Mouse (Mus musculus) fibroblast of lung, adult 2 months (primary cell): ENCODE data around the gene Tmem164.

Experiments used
- DNase-seq: peaks from one replicate; pipeline ENCODE4 v3.0.0-alpha.2; 2011; ENCODE audit warnings: low read depth

The Tmem164 gene

GRCm38 (mm10) chrX:142688509-142688908 lies 7.3 kb downstream of the Tmem164 start:
- no peak for DNase-seq

- no peak for DNase-seq
Observed at GRCm38 (mm10) chrX:142693256-142693655, 12.1 kb downstream of the Tmem164 start.

GRCm38 (mm10) chrX:142694338-142694737 lies 13.1 kb downstream of the Tmem164 start:
- no peak for DNase-seq

- DNase-seq = no peak
Observed at GRCm38 (mm10) chrX:142694856-142695255, 13.7 kb downstream of the Tmem164 start.

- no peak for DNase-seq
Observed at GRCm38 (mm10) chrX:142696789-142697188, 15.6 kb downstream of the Tmem164 start.

GRCm38 (mm10) chrX:142697545-142698204 lies 16.5 kb downstream of the Tmem164 start:
- no peak for DNase-seq

GRCm38 (mm10) chrX:142698212-142698611 lies 17.0 kb downstream of the Tmem164 start:
- no peak for DNase-seq

- DNase-seq = no peak
Observed at GRCm38 (mm10) chrX:142702094-142702493, 20.9 kb downstream of the Tmem164 start.

GRCm38 (mm10) chrX:142702566-142702965 lies 21.4 kb downstream of the Tmem164 start:
- DNase-seq = no peak

GRCm38 (mm10) chrX:142703953-142704352 lies 22.7 kb downstream of the Tmem164 start:
- no peak for DNase-seq

GRCm38 (mm10) chrX:142708257-142708656 lies 27.1 kb downstream of the Tmem164 start:
- no peak for DNase-seq

- no peak for DNase-seq
Observed at GRCm38 (mm10) chrX:142716014-142716413, 34.8 kb downstream of the Tmem164 start.

- no peak for DNase-seq
Observed at GRCm38 (mm10) chrX:142717958-142718478, 36.8 kb downstream of the Tmem164 start.

GRCm38 (mm10) chrX:142718759-142719158 lies 37.6 kb downstream of the Tmem164 start:
- DNase-seq = no peak

- DNase-seq = no peak
Observed at GRCm38 (mm10) chrX:142721897-142722296, 40.7 kb downstream of the Tmem164 start.

GRCm38 (mm10) chrX:142724203-142724602 lies 43.0 kb downstream of the Tmem164 start:
- no peak for DNase-seq

- no peak for DNase-seq
Observed at GRCm38 (mm10) chrX:142725571-142725970, 44.4 kb downstream of the Tmem164 start.

GRCm38 (mm10) chrX:142726311-142726710 lies 45.1 kb downstream of the Tmem164 start:
- DNase-seq = no peak

GRCm38 (mm10) chrX:142727847-142728246 lies 46.6 kb downstream of the Tmem164 start:
- no peak for DNase-seq

GRCm38 (mm10) chrX:142729040-142729439 lies 47.8 kb downstream of the Tmem164 start:
- DNase-seq = no peak

- no peak for DNase-seq
Observed at GRCm38 (mm10) chrX:142729482-142729881, 48.3 kb downstream of the Tmem164 start.

GRCm38 (mm10) chrX:142737099-142737498 lies 55.9 kb downstream of the Tmem164 start:
- DNase-seq = peak; percentile 6

- DNase-seq = peak; percentile 53
Observed at GRCm38 (mm10) chrX:142737719-142738118, 56.5 kb downstream of the Tmem164 start.

- DNase-seq = no peak
Observed at GRCm38 (mm10) chrX:142747428-142747827, 66.2 kb downstream of the Tmem164 start.
